Mouse (Mus musculus): Measurements from ENCODE around the gene Cdk2. TPM values are rescaled to one million over a fixed set of nuclear protein-coding genes. Genes with fewer than 3 reads are reported as not detected.

Cdk2 gene
- total RNA-seq, 2 experiments from 2014 or later, result 4.6 to 5.5 TPM

- intact Hi-C loops (cut with DNase I), result no loop called here
- no peak for DNase-seq
Measured at GRCm38 (mm10) chr10:128663441-128664220, 41.2 kb downstream of the Cdk2 start.

GRCm38 (mm10) chr10:128662465-128662864 is 42.4 kb downstream of the Cdk2 start:
- DNase-seq, result no peak
- intact Hi-C loops (cut with DNase I), result no loop called here

- intact Hi-C loops (cut with DNase I), result no loop called here
Measured at GRCm38 (mm10) chr10:128659490-128659889, 45.3 kb downstream of the Cdk2 start.

GRCm38 (mm10) chr10:128657844-128658243 is 47.0 kb downstream of the Cdk2 start:
- intact Hi-C loops (cut with DNase I), result no loop called here
- DNase-seq, result no peak

More at GRCm38 (mm10) chr10:128659490-128659889, 45.3 kb downstream of the Cdk2 start:
- DNase-seq, result no peak

- no peak for DNase-seq
- intact Hi-C loops (cut with DNase I), result no loop called here
Measured at GRCm38 (mm10) chr10:128656731-128657130, 48.1 kb downstream of the Cdk2 start.

GRCm38 (mm10) chr10:128655254-128655653 is 49.6 kb downstream of the Cdk2 start:
- no peak for DNase-seq
- intact Hi-C loops (cut with DNase I), result no loop called here

GRCm38 (mm10) chr10:128653866-128654265 is 51.0 kb downstream of the Cdk2 start:
- no peak for DNase-seq
- intact Hi-C loops (cut with DNase I), result no loop called here

Other genes with a start within 250 kb of the Cdk2 start
- 10 to 100 TPM; 39.2 to 46.4 TPM for gene Smarcc2, start 245.8 kb downstream of the Cdk2 start, total RNA-seq (2021)
- gene Myl6, start 210.9 kb downstream of the Cdk2 start, total RNA-seq (2021), result 100 to 1,000 TPM; 155 to 171 TPM
- gene Myl6b, start 206.3 kb downstream of the Cdk2 start, total RNA-seq (2021), result 10 to 100 TPM in 1 of 2 experiments, 1 to 10 TPM in 1; 5.6 to 21.4 TPM
- 10 to 100 TPM; 12.8 to 13.0 TPM for gene Esyt1, start 179.2 kb downstream of the Cdk2 start, total RNA-seq (2021)
- 1 to 10 TPM; 3.7 to 5.3 TPM for gene Zc3h10, start 157.3 kb downstream of the Cdk2 start, total RNA-seq (2021)
- gene Rpl41, start 155.7 kb downstream of the Cdk2 start, total RNA-seq (2021), result 100 to 1,000 TPM; 857 to 980 TPM
- 10 to 100 TPM; 32.8 to 39.0 TPM for gene Pa2g4, start 139.0 kb downstream of the Cdk2 start, total RNA-seq (2021)
- 1 to 10 TPM; 2.1 to 4.6 TPM for gene Erbb3, start 115.4 kb downstream of the Cdk2 start, total RNA-seq (2021)
- gene Rps26, start 78.3 kb downstream of the Cdk2 start, total RNA-seq (2021), result 100 to 1,000 TPM; 289 to 338 TPM
- gene Ikzf4, start 59.0 kb downstream of the Cdk2 start, total RNA-seq (2021), result under 1 TPM; 0.26 to 0.69 TPM
- 10 to 100 TPM; 19.4 to 20.3 TPM for gene Suox, start 31.0 kb downstream of the Cdk2 start, total RNA-seq (2021)
- 10 to 100 TPM; 80.4 to 90.1 TPM for gene Rab5b, start 8.8 kb downstream of the Cdk2 start, total RNA-seq (2021)
- under 1 TPM in 1 of 2 experiments, not detected in 1; 0.22 TPM for gene Pmel, start 836 bp downstream of the Cdk2 start, total RNA-seq (2021)
- 1 to 10 TPM; 7.7 to 9.8 TPM for gene Dgka, start 39.8 kb upstream of the Cdk2 start, total RNA-seq (2021)
- 10 to 100 TPM in 1 of 2 experiments, 1 to 10 TPM in 1; 8.8 to 11.7 TPM for gene Pym1, start 42.9 kb upstream of the Cdk2 start, total RNA-seq (2021)
- gene Mmp19, start 85.9 kb upstream of the Cdk2 start, total RNA-seq (2021), result 1 to 10 TPM in 1 of 2 experiments, under 1 TPM in 1; 0.92 to 2.6 TPM
- gene Dnajc14, start 99.0 kb upstream of the Cdk2 start, total RNA-seq (2021), result 10 to 100 TPM; 19.1 to 20.0 TPM
- gene Tmem198b, start 99.3 kb upstream of the Cdk2 start, total RNA-seq (2021), result 1 to 10 TPM; 2.9 to 3.2 TPM
- 10 to 100 TPM; 25.2 to 27.2 TPM for gene Sarnp, start 112.3 kb upstream of the Cdk2 start, total RNA-seq (2021)
- gene Ormdl2, start 116.6 kb upstream of the Cdk2 start, total RNA-seq (2021), result 1 to 10 TPM; 3.4 to 3.5 TPM
- gene Gdf11, start 186.7 kb upstream of the Cdk2 start, total RNA-seq (2021), result 1 to 10 TPM; 2.8 to 5.8 TPM
- 100 to 1,000 TPM in 1 of 2 experiments, 10 to 100 TPM in 1; 94.8 to 103 TPM for gene Cd63, start 196.0 kb upstream of the Cdk2 start, total RNA-seq (2021)
- gene Rdh5, start 217.9 kb upstream of the Cdk2 start, total RNA-seq (2021), result 1 to 10 TPM; 3.5 to 4.1 TPM
- 100 to 1,000 TPM; 146 to 165 TPM for gene Bloc1s1, start 219.0 kb upstream of the Cdk2 start, total RNA-seq (2021)
- gene Itga7, start 228.8 kb upstream of the Cdk2 start, total RNA-seq (2021), result 10 to 100 TPM; 47.9 to 60.1 TPM